Mouse (Mus musculus): ENCODE results near the gene Cacna1c.

DNA sequence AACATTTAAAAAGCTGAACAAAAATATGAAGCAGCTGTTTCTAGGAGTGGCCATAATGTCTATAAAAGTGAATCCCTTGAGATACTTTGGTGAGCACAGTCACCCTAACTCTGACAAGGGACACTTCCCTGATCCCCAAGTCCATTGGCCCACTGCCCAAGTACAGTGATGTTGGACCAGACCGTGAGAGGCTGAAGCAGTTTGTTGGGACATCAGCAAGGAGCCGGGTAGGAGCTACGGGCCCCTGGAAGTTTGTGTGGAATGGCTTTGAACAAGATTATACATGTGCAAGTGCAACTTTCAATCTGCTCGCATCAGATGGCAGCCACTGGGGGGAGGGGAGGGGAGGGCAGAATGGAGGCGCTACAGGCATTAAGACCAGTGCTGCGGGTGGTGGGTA lies 428.5 kb downstream of the Cacna1c start:
- TF ChIP-seq CTCF (IDR thresholded peaks at IDR 0.05; ENCODE audit: borderline replicate concordance, insufficient read depth, low read depth, low read length) (no peak), POLR2A (IDR thresholded peaks at IDR 0.05; ENCODE audit: borderline replicate concordance, insufficient read depth, low read length) (no peak)
